Mouse (Mus musculus) heart, postnatal 0 days (tissue): ENCODE measurements at regions not wholly inside any gene's neighbourhood (a gene's known extent, or its start where the extent isn't known, plus 50 kb on each side); places are given as distances from the start of the nearest gene placed in this dataset.

Experiments used
- CTCF ChIP-seq: IDR thresholded peaks from 2 replicates; pipeline ENCODE4 v1.5.1; 2016; ENCODE audit warnings: antibody characterized with exemption, control low read depth, low read depth
- EP300 ChIP-seq: IDR thresholded peaks from 2 replicates; pipeline ENCODE4 v1.6.1; 2016; ENCODE audit warnings: antibody characterized with exemption, low read depth

DNA sequence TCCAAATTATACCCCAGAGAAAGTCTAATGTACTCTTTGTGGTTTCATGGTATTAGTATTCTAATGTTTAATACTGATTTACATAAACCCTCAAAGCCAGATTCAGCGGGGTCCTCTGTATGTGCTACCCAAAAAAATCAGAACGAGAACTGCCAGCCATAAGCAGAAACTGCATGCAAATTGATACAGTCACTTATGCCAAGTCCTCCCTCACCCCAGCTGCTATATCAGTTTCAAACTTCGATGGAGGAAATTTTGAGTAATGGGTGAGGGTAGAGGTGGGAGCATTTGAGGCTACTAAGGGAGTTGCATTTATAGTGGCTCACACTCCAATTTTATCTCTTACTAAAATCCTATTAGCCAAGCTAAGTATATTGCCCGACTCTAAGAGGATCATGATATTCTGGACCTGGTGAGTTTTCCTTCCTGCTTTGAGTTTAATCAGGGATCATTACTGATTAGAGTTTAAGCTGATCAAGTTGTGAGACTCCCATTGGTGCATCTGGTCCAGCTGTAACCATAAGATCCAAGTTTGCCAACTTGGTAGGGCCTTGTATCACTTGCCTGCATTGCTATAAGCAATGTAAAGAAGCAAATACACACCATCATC is 260.0 kb downstream of the Sqor start:
- no peak for TF ChIP-seq EP300
- TF ChIP-seq CTCF = no peak
